Mouse (Mus musculus) erythroblast, embryonic 14.5 days (primary cell): ENCODE results near the gene Cttnbp2. TPM values are rescaled to one million over a fixed set of nuclear protein-coding genes. Genes with fewer than 3 reads are reported as not detected.

ENCODE experiments used
- H3K27me3 ChIP-seq: 2 replicates; pipeline ENCODE4 v1.6.1; 2012; ENCODE audit warnings: inconsistent platforms; ENCODE audit not compliant: control insufficient read depth
- H3K36me3 ChIP-seq: 2 replicates; pipeline ENCODE4 v1.6.1; 2012; ENCODE audit warnings: mild to moderate bottlenecking, inconsistent platforms; ENCODE audit not compliant: control insufficient read depth
- H3K4me1 ChIP-seq: 2 replicates; pipeline ENCODE4 v1.6.1; 2012; ENCODE audit warnings: inconsistent platforms; ENCODE audit not compliant: control insufficient read depth
- H3K4me3 ChIP-seq: replicated peaks from 2 replicates; pipeline ENCODE3; 2012; ENCODE audit warnings: moderate library complexity, mild to moderate bottlenecking, inconsistent platforms
- H3K9me3 ChIP-seq: 2 replicates; pipeline ENCODE4 v1.6.1; 2012; ENCODE audit warnings: low read length, inconsistent platforms, mixed read lengths; ENCODE audit not compliant: control insufficient read depth
- GATA1 ChIP-seq: IDR thresholded peaks from 2 replicates; pipeline ENCODE4 v1.6.1; 2012; ENCODE audit warnings: low read length, inconsistent platforms, mixed read lengths
- TAL1 ChIP-seq: IDR thresholded peaks from 3 replicates; pipeline ENCODE4 v1.6.1; 2012; ENCODE audit warnings: low read length, inconsistent platforms, mixed read lengths
- polyA plus RNA-seq: library from polyadenylated mRNA; stranded (reverse); fragments of >175 nt; gene quantifications from 2 replicates; pipeline ENCODE4 v1.2.3, GENCODE M21; 2012

Cttnbp2 gene
- polyA plus RNA-seq, 1 experiment = not detected

DNA sequence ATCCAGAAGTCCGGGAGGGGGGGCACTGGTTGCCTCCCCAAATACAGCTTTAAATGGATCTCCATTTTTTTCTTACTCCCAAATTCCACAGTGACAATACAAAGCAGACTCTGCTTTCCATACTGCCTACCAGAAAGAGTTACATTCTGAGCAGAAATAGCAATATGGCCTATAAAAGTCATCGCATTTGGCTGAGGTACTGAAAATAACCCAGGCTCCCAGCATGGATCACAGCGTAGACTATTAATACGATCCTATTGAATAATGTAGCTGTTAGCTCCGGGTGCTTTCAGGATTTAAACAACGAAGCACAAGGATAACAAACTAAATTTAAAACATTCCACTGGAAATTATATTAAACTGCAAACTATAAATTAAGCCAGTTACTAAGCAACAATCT lies 2.8 kb downstream of the Cttnbp2 start:
- peaks cover 6% of the 10 kb centered on the region for H3K4me1 ChIP-seq
- H3K36me3 ChIP-seq = no peaks in the 10 kb centered on the region
- TF ChIP-seq GATA1 = no peak
- no peak for TF ChIP-seq TAL1

DNA sequence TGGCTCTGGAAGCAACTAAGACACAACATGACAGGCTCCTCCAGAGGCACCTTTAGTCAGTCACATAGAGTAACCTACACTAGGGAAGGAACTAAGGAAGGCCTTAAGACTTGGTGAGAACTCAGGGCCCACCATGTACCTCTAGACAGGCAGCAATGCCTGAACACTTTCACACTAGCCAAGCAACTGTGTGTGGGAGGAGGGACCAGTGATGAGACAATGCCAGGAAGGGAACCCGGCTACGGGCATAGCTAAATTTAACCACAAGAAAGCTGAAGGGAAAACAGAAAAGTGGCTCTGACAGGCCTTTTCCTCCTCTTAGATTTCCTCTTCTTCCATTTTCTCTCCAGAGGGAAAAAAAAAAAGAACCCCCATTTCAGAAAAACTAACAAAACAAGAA lies 6.6 kb downstream of the Cttnbp2 start:
- TF ChIP-seq GATA1 (no peak), TAL1 (no peak)
- Histone ChIP-seq H3K4me3 (no peak overlapping the region), H3K36me3 (no peaks in the 10 kb centered on the region), H3K4me1 (no peaks in the 10 kb centered on the region), H3K27me3 (peaks cover 6% of the 10 kb centered on the region), H3K9me3 (no peaks in the 10 kb centered on the region)

More for the DNA sequence above, 2.8 kb downstream of the Cttnbp2 start:
- Histone ChIP-seq H3K27me3 (peaks cover 45% of the 10 kb centered on the region), H3K9me3 (peaks cover 2% of the 10 kb centered on the region; the same call in 1 of the 2 replicates), H3K4me3 (no peak overlapping the region)

DNA sequence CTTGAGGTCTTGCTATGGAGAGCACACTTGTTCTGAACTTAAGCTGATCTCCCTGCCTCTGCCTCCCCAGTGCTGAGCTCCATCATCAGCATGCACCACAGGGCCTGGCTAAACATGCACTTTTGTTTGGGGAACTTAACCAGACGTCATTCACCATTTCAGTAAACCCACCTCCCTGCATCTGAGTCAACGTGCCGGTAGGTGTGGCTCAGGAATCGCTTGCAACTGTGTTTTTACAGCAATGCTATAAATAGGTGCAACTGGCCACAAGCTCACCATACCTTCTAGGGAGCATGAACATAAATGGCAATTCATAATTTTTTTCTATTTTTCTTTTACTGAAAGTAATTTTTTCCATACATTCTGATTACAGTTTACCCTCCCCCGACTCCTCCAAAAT lies 14.8 kb downstream of the Cttnbp2 start:
- no peaks in the 10 kb centered on the region for H3K9me3 ChIP-seq
- H3K4me1 ChIP-seq = no peaks in the 10 kb centered on the region
- H3K4me3 ChIP-seq = no peak overlapping the region
- H3K36me3 ChIP-seq = no peaks in the 10 kb centered on the region
- TF ChIP-seq TAL1 (no peak), GATA1 (no peak)
- H3K27me3 ChIP-seq = no peaks in the 10 kb centered on the region

GRCm38 (mm10) chr6:18492977-18493376 lies 21.7 kb downstream of the Cttnbp2 start:
- TF ChIP-seq TAL1 (no peak), GATA1 (no peak)
- Histone ChIP-seq H3K4me1 (no peaks in the 10 kb centered on the region), H3K36me3 (no peaks in the 10 kb centered on the region), H3K4me3 (no peak overlapping the region), H3K9me3 (no peaks in the 10 kb centered on the region), H3K27me3 (no peaks in the 10 kb centered on the region)

- H3K27me3 ChIP-seq = no peaks in the 10 kb centered on the region
- H3K36me3 ChIP-seq = no peaks in the 10 kb centered on the region
- no peak overlapping the region for H3K4me3 ChIP-seq
- H3K4me1 ChIP-seq = no peaks in the 10 kb centered on the region
- TF ChIP-seq GATA1 = no peak
- no peak for TF ChIP-seq TAL1
- no peaks in the 10 kb centered on the region for H3K9me3 ChIP-seq
These were observed 22.3 kb downstream of the Cttnbp2 start for GRCm38 (mm10) chr6:18492248-18492901.

DNA sequence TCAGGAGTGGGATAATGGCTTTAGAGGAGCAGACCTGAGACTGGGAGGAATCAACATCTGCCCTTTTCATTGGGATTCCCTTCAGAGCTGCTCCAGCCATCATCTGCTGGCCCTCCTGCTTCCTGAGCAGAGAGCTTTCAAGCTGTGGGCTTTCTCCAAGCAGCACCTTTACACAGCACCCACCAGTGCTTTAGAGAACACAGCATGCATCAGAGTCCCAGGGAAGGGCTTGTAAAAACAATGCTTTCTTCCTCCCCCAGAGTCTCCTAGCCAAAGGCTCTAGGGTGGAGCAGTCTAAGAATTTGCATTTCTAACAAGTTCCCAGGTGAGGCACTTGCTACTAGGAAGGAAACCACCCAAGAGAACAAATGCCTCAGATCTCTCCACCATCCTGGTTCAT lies 29.6 kb downstream of the Cttnbp2 start:
- no peaks in the 10 kb centered on the region for H3K9me3 ChIP-seq
- TF ChIP-seq TAL1 (no peak), GATA1 (no peak)
- H3K4me3 ChIP-seq = no peak overlapping the region
- no peaks in the 10 kb centered on the region for H3K27me3 ChIP-seq
- H3K36me3 ChIP-seq = no peaks in the 10 kb centered on the region
- H3K4me1 ChIP-seq = no peaks in the 10 kb centered on the region

DNA sequence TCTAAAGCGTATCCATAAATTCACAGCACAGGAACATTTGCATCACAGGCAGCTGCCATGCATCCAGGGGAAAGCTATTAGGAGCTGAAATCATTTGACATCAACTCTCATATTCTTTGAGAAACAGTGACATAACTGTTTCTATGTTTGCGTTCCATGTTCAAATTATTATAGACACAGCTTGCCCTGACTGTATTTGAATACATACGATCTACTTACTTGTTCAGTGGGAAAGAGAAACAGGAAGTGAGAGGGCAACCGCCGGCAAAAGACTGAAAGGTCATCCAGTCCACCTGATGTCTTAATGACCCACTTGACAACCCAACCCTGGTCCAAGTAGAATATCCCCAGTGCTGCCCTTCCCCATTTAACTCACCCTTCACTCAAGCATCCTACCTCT lies 30.6 kb downstream of the Cttnbp2 start:
- no peaks in the 10 kb centered on the region for H3K4me1 ChIP-seq
- H3K9me3 ChIP-seq = no peaks in the 10 kb centered on the region
- no peak overlapping the region for H3K4me3 ChIP-seq
- no peaks in the 10 kb centered on the region for H3K27me3 ChIP-seq
- TF ChIP-seq GATA1 (no peak), TAL1 (no peak)
- H3K36me3 ChIP-seq = no peaks in the 10 kb centered on the region

GRCm38 (mm10) chr6:18482546-18482945 lies 32.1 kb downstream of the Cttnbp2 start:
- Histone ChIP-seq H3K4me3 (no peak overlapping the region), H3K27me3 (no peaks in the 10 kb centered on the region), H3K9me3 (no peaks in the 10 kb centered on the region), H3K4me1 (no peaks in the 10 kb centered on the region), H3K36me3 (no peaks in the 10 kb centered on the region)
- no peak for TF ChIP-seq TAL1
- no peak for TF ChIP-seq GATA1

DNA sequence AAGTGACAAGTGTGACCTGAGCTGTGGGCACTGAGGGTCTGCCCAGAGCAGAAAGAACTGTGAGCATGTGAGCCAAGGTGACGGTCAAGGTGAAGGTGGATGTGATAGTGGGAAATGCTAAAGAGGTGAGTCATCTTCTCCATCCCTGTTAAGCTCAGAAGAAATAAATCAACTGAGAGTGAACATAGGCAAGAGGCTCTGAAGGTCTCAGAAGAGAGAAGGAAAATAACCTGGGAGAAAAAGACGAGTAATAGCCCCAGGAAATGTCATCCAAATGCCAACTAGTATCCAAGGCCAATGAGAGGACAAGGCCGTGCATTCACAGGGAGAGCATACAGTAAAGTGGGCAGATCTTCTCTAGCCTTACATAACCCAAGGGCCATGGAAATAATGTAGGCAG lies 32.9 kb downstream of the Cttnbp2 start:
- TF ChIP-seq TAL1 = no peak
- no peak for TF ChIP-seq GATA1
- no peak overlapping the region for H3K4me3 ChIP-seq
- no peaks in the 10 kb centered on the region for H3K4me1 ChIP-seq
- no peaks in the 10 kb centered on the region for H3K9me3 ChIP-seq
- H3K36me3 ChIP-seq = no peaks in the 10 kb centered on the region
- no peaks in the 10 kb centered on the region for H3K27me3 ChIP-seq

- no peaks in the 10 kb centered on the region for H3K9me3 ChIP-seq
- no peaks in the 10 kb centered on the region for H3K27me3 ChIP-seq
- no peak for TF ChIP-seq TAL1
- no peak overlapping the region for H3K4me3 ChIP-seq
- no peaks in the 10 kb centered on the region for H3K36me3 ChIP-seq
- H3K4me1 ChIP-seq = no peaks in the 10 kb centered on the region
These were observed 37.2 kb downstream of the Cttnbp2 start for GRCm38 (mm10) chr6:18477313-18477930.
